Mouse (Mus musculus) frontal cortex, adult 2 months (tissue): Measurements from ENCODE around the gene Dapp1. TPM values are rescaled to one million over a fixed set of nuclear protein-coding genes. Genes with fewer than 3 reads are reported as not detected.

Source experiments
- DNase-seq, 2 experiments: peaks; one replicate each; pipeline ENCODE4 v3.0.0; 2022; ENCODE audit warnings: low spot score in 1 of 2; ENCODE audit errors: extremely low spot score in 1 of 2
- polyA plus RNA-seq: library from polyadenylated mRNA; depleted of rRNA; stranded (reverse); fragments of >200 nt; gene quantifications from 2 replicates; pipeline ENCODE4 v1.2.3, GENCODE M21; 2012; rRNA removed

Gene Dapp1
- polyA plus RNA-seq = 5.4 and 6.4 TPM in 2 replicates

- peak in 1 of 2 experiments; percentile 43 for DNase-seq
Measured at GRCm38 (mm10) chr3:137981382-137981750, at the start of gene Dapp1. TSS of gene Dapp1 (minus strand) at chr3:137981545.

GRCm38 (mm10) chr3:138030563-138030962 is 49.2 kb upstream of the Dapp1 start:
- DNase-seq = no peak

GRCm38 (mm10) chr3:138029351-138029750 is 48.0 kb upstream of the Dapp1 start:
- peak; percentile 18 to 51 for DNase-seq

- peak in 1 of 2 experiments; percentile 39 for DNase-seq
Measured at GRCm38 (mm10) chr3:138027575-138028362, 46.4 kb upstream of the Dapp1 start.

GRCm38 (mm10) chr3:138026286-138026685 is 44.9 kb upstream of the Dapp1 start:
- DNase-seq = peak in 1 of 2 experiments; percentile 17

- DNase-seq = no peak
Measured at GRCm38 (mm10) chr3:138022651-138023050, 41.3 kb upstream of the Dapp1 start.

- DNase-seq = no peak
Measured at GRCm38 (mm10) chr3:138022003-138022402, 40.7 kb upstream of the Dapp1 start.

- DNase-seq = no peak
Measured at GRCm38 (mm10) chr3:138016810-138017209, 35.5 kb upstream of the Dapp1 start.

- DNase-seq = no peak
Measured at GRCm38 (mm10) chr3:138014725-138015124, 33.4 kb upstream of the Dapp1 start.

GRCm38 (mm10) chr3:138012351-138012750 is 31.0 kb upstream of the Dapp1 start:
- DNase-seq = no peak

- no peak for DNase-seq
Measured at GRCm38 (mm10) chr3:138008152-138008551, 26.8 kb upstream of the Dapp1 start.

- no peak for DNase-seq
Measured at GRCm38 (mm10) chr3:138006896-138007295, 25.6 kb upstream of the Dapp1 start.

- DNase-seq = no peak
Measured at GRCm38 (mm10) chr3:138003264-138003663, 21.9 kb upstream of the Dapp1 start.

GRCm38 (mm10) chr3:138002545-138002944 is 21.2 kb upstream of the Dapp1 start:
- no peak for DNase-seq

GRCm38 (mm10) chr3:138001865-138002264 is 20.5 kb upstream of the Dapp1 start:
- DNase-seq = no peak

- peak in 1 of 2 experiments; percentile 21 for DNase-seq
Measured at GRCm38 (mm10) chr3:138000724-138001069, 19.4 kb upstream of the Dapp1 start.

- no peak for DNase-seq
Measured at GRCm38 (mm10) chr3:138000062-138000723, 18.8 kb upstream of the Dapp1 start.

- no peak for DNase-seq
Measured at GRCm38 (mm10) chr3:137999224-137999790, 18.0 kb upstream of the Dapp1 start.

GRCm38 (mm10) chr3:137998491-137999223 is 17.3 kb upstream of the Dapp1 start:
- DNase-seq = peak in 1 of 2 experiments; percentile 12

- DNase-seq = no peak
Measured at GRCm38 (mm10) chr3:137995486-137995885, 14.1 kb upstream of the Dapp1 start.

- DNase-seq = no peak
Measured at GRCm38 (mm10) chr3:137994196-137994595, 12.9 kb upstream of the Dapp1 start.
